Mouse (Mus musculus): ENCODE results near the gene Snrpc.

DNA sequence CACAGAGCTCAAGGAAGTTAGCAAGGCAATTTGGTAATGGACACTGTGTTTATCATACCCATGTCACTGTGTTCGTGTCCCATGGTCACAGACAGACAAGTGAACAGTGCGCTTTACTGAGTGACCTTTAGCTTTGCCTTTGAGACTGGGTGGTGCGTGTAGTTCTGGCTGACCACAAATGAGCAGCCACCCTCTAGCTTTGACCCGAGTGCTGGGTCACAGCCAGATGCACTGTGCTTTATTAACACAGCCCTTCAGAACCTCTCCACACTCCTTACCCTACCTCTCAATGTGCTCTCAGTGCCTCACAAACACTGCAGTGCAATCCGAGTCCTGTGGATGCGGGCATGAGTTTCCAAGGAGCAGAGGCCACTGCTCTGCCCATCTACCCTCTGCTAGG, 44.8 kb upstream of the Snrpc start:
- TF ChIP-seq CTCF (IDR thresholded peaks at IDR 0.05; ENCODE audit: low read depth, low read length) (no peak), POLR2A (IDR thresholded peaks at IDR 0.05; ENCODE audit: borderline replicate concordance, low read depth, low read length) (no peak)
